Mouse (Mus musculus) activated CD4-positive, CD25-positive, alpha-beta regulatory T cell, adult 4 months (primary cell): ENCODE results near the gene Pex5. TPM values are rescaled to one million over a fixed set of nuclear protein-coding genes. Genes with fewer than 3 reads are reported as not detected.
A peak's percentile ranks its signal among the peaks of the same experiment; 100 is the strongest.
"Not testable (repeated sequence)": the region's sequence is repeated elsewhere in the genome, so short reads cannot be mapped to it uniquely, and the experiment has no call there.

Experiments
- ATAC-seq: one replicate; pipeline ENCODE4 v1.8.0; 2017
- polyA plus RNA-seq, 2 experiments: library from polyadenylated mRNA; unstranded; fragments of 100-300 nt; shearing (Covaris generic); gene quantifications; one replicate each; pipeline ENCODE4 v1.2.1; 2017

Gene Pex5
- polyA plus RNA-seq, 2 experiments from 2014 or later: 6.9 to 11.6 TPM

- ATAC-seq: no peak
Measured at GRCm38 (mm10) chr6:124426604-124427003, 11.7 kb upstream of the Pex5 start.

GRCm38 (mm10) chr6:124425523-124425922 lies 10.7 kb upstream of the Pex5 start:
- no peak for ATAC-seq

GRCm38 (mm10) chr6:124425042-124425441 lies 10.2 kb upstream of the Pex5 start:
- ATAC-seq: not testable (repeated sequence)

DNA sequence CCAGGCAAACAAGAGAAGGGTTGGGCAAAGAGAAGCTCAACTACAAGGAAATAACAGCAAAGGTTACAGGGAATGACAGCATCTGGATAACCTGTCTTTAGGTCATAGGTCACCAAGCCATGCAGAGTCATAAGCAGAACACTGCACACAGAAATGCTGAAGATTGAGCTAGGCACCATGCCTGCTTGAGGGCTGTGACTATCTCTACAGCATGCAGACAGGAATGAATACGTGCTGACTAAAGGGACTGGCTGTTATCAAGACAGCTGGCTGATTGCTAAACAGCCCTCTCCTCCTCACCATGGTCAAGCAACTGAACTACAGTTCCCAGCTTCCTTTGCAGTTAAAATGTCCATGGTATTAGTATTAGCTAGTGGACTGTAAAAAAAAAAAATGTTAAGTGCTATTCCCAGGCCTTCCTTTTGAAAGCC lies 9.2 kb upstream of the Pex5 start:
- ATAC-seq: no peak

- ATAC-seq: no peak
Measured at GRCm38 (mm10) chr6:124418686-124419085, 3.8 kb upstream of the Pex5 start.

- peak; percentile 72 for ATAC-seq
Measured at GRCm38 (mm10) chr6:124415347-124416088, 651 bp upstream of the Pex5 start.

- ATAC-seq: no peak
Measured at GRCm38 (mm10) chr6:124414150-124414926, 529 bp downstream of the Pex5 start.

DNA sequence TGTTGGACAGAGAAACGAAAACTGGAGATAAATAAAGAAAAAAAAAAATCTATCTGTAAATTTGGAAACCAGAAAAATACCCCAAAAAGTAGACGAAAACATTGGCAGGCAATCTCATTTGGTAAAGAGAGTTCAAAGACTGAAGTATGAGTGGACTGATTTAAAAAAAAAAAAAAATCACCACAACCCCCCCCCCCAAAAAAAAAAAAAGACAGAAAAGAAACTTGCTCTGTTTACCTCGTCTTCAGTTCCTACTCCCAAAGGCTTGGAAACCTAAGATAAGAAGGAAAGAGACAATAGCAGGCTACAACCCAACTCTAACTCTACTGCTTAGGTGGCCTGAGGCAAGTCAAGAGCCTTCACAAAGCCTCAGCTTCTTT lies 1.1 kb downstream of the Pex5 start:
- no peak for ATAC-seq

DNA sequence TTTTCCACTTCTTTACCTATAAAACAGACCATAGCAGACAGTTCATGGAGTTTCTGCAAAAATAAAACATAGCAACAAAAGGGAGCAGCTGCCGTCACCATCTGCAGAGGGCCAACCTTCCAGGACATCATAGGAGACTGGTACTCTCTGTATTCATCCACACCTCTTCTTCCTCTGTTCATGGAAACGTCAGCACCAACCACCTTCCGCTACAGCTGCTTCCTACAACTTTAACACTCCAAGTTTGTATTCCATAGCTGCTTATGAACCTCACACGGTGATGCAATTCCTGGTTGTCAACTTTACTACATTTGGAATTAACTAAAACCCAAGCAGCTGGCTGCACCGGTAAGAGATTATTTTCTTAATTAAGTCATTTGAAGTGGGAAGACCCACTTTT lies 6.5 kb downstream of the Pex5 start:
- no peak for ATAC-seq

DNA sequence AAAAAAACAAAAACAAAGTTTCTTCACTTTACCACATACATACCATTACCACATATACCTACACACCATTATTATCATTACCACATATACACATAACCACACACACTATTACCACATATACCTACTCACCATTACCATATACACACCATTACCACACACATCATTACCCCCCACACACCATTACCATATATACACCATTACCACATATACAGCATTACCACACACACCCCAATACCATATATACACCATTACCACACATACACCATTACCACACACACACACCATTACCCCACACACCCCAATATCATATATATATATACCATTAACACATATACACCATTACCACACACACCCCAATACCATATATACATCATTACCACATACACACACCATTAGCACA lies 7.7 kb downstream of the Pex5 start:
- no peak for ATAC-seq

GRCm38 (mm10) chr6:124406326-124406725 lies 8.5 kb downstream of the Pex5 start:
- ATAC-seq: no peak

DNA sequence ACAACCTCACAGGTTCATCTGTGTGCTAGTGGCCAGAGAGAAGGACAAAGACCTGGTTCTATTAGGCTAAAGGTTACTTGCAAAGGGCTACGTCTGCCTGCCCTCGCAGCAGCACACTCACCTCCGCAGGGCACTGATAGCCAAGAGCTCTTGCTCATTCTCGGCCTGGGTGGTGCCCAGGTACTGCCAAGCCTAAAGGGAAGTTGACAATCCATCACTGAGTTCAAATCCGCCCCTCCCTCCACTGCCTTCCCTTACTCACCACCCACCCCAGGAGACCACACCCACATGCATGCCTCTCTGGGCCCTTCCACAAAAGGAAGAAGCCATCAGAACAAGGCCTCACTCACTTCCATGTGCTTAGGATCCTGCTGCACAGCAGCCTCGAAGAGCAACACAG lies 15.1 kb downstream of the Pex5 start:
- no peak for ATAC-seq

DNA sequence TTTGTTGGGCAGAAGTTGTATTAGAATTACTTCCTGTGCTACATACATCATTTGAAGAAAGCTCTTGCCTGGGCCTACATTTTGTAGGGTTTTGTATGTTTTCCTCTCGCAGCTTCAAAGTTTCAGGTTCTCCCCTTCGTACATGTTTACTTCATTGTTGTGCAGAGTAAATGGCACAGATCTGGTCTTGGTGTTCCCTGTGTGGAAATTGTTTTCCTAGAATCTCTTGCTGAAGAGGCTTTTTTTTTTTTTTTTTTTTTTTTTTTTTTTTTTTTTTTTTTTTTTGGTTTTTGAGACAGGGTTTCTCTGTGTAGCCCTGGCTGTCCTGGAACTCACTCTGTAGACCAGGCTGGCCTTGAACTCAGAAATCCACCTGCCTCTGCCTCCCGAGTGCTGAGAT lies 19.9 kb downstream of the Pex5 start:
- ATAC-seq: not testable (repeated sequence)

DNA sequence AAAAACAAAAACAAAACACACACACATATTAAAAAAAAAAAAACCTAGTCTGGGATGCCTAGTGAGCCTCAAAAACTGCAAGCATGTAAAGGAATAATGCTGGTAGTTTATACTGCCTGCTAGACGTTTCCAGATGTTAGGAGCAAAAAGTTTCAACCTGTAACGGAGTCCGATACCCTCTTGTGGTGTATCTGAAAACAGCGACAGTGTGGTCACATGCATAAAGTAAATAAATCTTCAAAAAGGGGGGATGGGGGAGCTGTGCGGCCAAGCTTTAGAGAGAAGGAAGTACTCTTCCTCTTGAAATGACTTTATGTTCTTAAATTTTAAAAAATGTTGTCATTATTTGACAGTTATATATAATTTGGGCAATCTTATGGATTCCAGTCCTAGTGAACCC lies 34.7 kb downstream of the Pex5 start:
- no peak for ATAC-seq

GRCm38 (mm10) chr6:124379331-124379730 lies 35.5 kb downstream of the Pex5 start:
- ATAC-seq: no peak

GRCm38 (mm10) chr6:124377494-124378255 lies 37.2 kb downstream of the Pex5 start:
- no peak for ATAC-seq

DNA sequence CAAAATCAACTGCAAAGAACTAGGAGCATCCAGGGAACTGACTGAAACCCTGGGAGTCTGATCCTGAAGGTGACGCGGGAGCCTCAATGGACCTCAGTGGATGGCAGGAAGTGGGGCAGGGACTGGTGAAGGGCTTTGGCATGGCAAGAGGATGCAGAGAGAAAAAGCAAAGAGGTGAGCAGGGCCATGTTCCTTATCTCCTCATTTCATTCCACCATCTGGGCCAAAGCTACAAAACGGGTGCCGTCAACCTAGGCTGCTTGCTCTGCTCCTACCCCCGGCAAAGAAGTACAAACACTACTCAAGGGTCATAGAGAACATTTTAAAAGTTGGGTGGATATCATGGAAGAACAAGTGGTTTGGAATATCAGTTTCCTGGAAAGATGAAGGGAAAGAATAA lies 38.6 kb downstream of the Pex5 start:
- no peak for ATAC-seq

GRCm38 (mm10) chr6:124375435-124375884 lies 39.4 kb downstream of the Pex5 start:
- ATAC-seq: peak; percentile 96

- ATAC-seq: no peak
Measured at GRCm38 (mm10) chr6:124374683-124375082, 40.2 kb downstream of the Pex5 start.

DNA sequence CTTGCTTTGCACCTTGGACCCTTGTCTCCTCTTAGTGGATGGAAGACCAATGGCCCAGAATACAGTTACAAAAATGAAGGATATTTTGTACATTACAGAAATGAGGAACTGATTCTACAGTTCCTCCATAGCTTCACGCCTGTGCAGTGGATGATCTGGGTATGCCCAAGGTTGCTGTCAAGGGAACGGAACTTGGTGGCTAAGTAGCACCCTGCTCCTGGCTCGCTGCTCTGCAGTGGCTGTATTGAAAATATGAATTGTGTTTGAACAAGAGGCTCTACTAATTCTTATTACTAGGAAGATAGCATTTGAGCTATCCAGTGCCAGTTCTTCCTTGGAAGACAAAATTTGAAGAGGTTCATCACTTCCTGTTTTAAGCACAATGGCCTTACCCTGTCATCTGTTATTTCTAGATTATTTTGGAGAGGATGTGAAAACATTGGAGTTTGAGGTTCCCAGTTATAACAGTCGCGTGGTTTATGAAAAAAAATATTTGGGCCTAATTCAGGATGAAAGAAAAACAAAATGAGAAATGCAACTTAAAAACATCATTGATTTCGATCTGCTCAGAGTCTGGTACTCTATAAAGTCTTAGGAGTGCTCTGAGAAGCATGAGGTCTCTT lies 41.2 kb downstream of the Pex5 start:
- ATAC-seq: no peak

GRCm38 (mm10) chr6:124364328-124364727 lies 50.5 kb downstream of the Pex5 start:
- no peak for ATAC-seq

- ATAC-seq: peak; percentile 43
Measured at GRCm38 (mm10) chr6:124360549-124360948, 54.3 kb downstream of the Pex5 start.

GRCm38 (mm10) chr6:124358953-124359352 lies 55.9 kb downstream of the Pex5 start:
- ATAC-seq: no peak
